Comparison of ENCODE assay signal across 9 mouse cellular contexts in genomic region chr10:12083961-12084360, GRCm38 (mm10).
"Had no signal": no experiment of that assay in that cellular context is flagged by ENCODE, and none has a peak within 500 bp of the region (broad histone marks: within the 10 kb centered on the region; RNA-seq: fewer than 3 reads in every experiment).

No protein-coding gene starts in this region.

- DNase-seq: kidney, postnatal 25 days; layer of hippocampus, postnatal 36 days; lung, embryonic 14.5 days; lung, postnatal 10 days; lung, postnatal 4 days; midbrain, embryonic 14.5 days; right cerebral cortex, adult 18-20 months; right cerebral cortex, postnatal 25 days; thymus, postnatal 36 days had no signal
